Mouse (Mus musculus) erythroid progenitor cell, adult 5-6 weeks (primary cell): ENCODE data around the gene Hoxc5. TPM values are rescaled to one million over a fixed set of nuclear protein-coding genes. Genes with fewer than 3 reads are reported as not detected.

Experiments used
- ATAC-seq: replicated peaks from 2 replicates; pipeline ENCODE4 v1.8.0; 2016; ENCODE audit warnings: moderate number of reproducible peaks, mild to moderate bottlenecking, moderate TSS enrichment, inconsistent platforms; ENCODE audit not compliant: poor library complexity, low FRiP score, severe bottlenecking
- total RNA-seq, 2 experiments: library from RNA; stranded (forward) in 1 of 2; stranded (reverse) in 1 of 2; fragments of 150-400 nt in 1 of 2; fragments of 186-747, 209-891 nt in 1 of 2; gene quantifications; 2 replicates each; pipeline versions ENCODE4 v1.2.3 to v1.2.4; 2015 to 2017; ENCODE audit warnings: low replicate concordance in 2 of 2

Gene Hoxc5
- total RNA-seq, 2 experiments from 2014 or later = not detected

- no peak for ATAC-seq
Observed at GRCm38 (mm10) chr15:102942739-102943467, 24.3 kb upstream of the Hoxc5 start.

DNA sequence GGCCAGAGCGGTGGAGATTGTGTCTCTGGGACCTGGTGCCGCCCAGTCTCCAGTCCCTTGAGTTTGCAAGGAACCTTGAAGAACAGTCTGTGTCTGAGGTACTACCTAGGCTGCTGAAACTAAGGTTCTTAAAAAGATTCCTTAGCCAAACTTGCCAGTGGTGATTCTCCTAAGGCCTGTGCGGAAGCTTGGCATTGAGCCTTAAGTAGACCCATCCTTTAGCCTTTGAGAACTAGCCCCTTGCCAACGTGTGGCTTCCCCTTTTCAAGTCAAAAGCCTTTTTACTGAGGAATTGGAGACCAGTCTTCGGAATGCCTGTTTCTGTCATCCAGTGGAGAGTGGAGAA is 23.8 kb upstream of the Hoxc5 start:
- no peak for ATAC-seq

GRCm38 (mm10) chr15:102945185-102946077 is 21.8 kb upstream of the Hoxc5 start:
- no peak for ATAC-seq

GRCm38 (mm10) chr15:102947276-102947675 is 20.0 kb upstream of the Hoxc5 start:
- ATAC-seq = no peak

DNA sequence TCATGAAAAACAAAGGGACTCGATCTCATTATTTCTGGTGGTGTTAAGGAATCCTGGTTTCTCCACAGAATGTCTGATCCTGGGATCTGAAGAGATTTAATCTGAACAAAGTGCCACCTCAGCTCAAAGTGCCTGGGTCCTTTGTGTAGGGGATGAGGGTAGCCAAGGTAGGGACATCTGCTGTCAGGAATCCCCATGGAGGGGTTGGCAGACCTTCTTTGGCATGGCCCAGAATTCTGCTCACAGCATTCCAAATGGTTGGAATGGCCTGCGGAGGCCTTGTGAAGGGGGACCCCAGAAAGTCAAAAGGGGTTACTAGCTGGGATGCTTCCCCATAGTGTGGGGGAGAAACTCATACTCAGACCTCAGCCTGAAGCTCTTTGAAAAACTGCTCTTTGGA is 18.4 kb upstream of the Hoxc5 start:
- no peak for ATAC-seq

GRCm38 (mm10) chr15:102949696-102950095 is 17.5 kb upstream of the Hoxc5 start:
- ATAC-seq = no peak

GRCm38 (mm10) chr15:102950877-102951276 is 16.4 kb upstream of the Hoxc5 start:
- no peak for ATAC-seq

DNA sequence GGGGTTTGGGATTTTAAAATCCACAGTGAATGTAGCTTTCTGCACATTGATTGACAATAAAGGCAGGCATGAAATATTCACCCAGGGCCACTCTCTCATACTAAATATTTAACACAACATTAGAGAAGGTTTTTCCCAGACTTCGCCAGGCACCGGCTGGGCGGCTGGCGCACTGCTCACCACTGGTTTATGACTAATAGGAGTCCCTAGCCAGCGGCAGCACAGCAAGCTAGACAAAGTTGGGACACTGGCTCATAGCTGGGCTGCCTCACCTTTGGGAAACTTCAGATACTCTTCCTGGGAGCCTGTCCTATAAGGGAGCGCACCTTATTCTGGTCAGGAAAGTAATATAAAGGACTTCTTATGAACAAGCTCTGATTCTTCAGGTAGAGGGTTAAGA is 13.7 kb upstream of the Hoxc5 start:
- ATAC-seq = no peak

GRCm38 (mm10) chr15:102954192-102955006 is 12.8 kb upstream of the Hoxc5 start, which contains the start of gene Hoxc11:
Hoxc11 (plus strand) TSS chr15:102954427.
- no peak for ATAC-seq

GRCm38 (mm10) chr15:102955007-102955382 is 12.2 kb upstream of the Hoxc5 start:
- ATAC-seq = no peak

DNA sequence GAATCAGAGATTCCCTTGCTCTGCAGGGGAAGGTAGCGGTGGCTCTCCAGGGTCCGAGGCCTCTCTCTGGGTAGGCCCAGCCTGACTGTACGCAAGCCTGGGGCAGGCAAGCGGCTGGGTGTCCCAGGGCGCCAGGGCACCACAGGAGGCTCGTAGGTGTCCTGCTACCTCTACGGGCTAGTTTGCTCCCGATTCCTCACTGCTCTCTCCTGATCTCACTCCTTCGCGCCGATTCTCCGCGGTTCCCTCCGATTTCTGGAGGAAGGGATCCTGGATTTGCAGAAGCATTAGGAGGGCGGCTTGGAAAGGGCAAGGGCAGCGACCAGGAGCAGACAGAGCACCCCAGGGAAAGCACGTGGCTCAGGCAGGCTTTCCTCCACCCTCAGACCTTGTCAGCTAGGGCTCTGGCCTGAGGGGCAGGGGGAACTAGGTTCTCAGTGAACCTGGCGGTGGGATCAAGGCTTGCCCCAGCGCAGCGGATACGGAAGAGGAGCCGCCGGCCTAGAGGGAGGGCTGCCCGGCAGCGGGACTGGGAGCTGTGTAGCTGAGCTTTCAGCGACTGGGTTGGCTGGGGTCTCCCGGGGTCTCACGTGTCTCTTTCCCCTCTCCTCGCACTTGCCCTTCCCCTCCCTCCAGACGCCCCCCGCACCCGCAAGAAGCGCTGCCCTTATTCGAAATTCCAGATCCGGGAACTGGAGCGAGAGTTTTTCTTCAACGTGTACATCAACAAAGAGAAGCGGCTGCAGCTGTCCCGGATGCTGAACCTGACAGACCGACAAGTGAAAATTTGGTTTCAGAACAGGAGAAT is 11.2 kb upstream of the Hoxc5 start:
- ATAC-seq = no peak

- ATAC-seq = no peak
Observed at GRCm38 (mm10) chr15:102956906-102957305, 10.3 kb upstream of the Hoxc5 start.

DNA sequence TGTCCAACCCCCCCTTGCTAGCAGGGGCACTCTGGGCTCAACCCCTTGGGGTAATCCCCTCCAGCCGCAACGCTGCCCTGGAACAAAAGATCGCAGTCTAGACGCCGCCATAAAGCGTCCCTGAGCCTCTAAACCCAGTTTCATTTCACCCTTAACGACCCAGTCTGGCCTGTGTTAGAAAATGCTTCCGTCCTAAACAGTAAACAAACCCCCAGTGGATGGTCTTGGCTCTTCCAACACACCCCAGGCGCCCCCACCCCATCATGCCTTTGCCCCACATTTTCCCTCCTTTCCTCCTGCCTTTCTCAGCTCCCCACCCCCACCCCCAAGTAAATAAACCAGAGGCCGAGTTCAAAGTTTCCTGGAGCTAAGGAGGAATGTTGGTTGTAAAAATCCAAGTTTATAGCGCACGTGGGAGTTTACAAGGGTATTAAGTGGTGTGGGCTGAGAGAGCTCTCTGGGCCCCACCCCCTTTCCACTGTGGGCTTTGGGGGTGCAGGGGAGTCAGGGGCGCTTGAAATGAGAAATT is 7.5 kb upstream of the Hoxc5 start:
- ATAC-seq = no peak

- no peak for ATAC-seq
Observed at GRCm38 (mm10) chr15:102961728-102962127, 5.5 kb upstream of the Hoxc5 start.

DNA sequence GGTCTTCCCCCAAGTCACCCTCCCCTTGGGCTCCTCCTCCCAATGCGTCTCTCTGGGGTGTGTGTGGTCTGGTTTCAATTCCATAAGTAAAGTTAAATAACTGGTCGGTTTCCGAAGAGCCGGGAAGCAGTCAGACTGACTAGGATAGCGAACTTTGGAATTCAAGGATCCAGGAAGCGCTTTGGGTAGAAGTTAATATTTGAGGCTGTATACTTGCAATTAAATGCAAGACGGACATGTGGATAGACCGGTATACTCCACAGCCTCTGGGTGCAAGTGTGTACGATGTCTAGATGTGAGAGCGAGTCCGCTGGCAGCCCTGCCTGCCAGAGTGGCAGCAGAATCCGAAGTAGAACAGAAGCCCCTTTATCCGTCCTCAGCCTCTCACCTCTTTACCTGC is 4.8 kb upstream of the Hoxc5 start:
- ATAC-seq = no peak

- ATAC-seq = no peak
Observed at GRCm38 (mm10) chr15:102963259-102963658, 4.0 kb upstream of the Hoxc5 start.

DNA sequence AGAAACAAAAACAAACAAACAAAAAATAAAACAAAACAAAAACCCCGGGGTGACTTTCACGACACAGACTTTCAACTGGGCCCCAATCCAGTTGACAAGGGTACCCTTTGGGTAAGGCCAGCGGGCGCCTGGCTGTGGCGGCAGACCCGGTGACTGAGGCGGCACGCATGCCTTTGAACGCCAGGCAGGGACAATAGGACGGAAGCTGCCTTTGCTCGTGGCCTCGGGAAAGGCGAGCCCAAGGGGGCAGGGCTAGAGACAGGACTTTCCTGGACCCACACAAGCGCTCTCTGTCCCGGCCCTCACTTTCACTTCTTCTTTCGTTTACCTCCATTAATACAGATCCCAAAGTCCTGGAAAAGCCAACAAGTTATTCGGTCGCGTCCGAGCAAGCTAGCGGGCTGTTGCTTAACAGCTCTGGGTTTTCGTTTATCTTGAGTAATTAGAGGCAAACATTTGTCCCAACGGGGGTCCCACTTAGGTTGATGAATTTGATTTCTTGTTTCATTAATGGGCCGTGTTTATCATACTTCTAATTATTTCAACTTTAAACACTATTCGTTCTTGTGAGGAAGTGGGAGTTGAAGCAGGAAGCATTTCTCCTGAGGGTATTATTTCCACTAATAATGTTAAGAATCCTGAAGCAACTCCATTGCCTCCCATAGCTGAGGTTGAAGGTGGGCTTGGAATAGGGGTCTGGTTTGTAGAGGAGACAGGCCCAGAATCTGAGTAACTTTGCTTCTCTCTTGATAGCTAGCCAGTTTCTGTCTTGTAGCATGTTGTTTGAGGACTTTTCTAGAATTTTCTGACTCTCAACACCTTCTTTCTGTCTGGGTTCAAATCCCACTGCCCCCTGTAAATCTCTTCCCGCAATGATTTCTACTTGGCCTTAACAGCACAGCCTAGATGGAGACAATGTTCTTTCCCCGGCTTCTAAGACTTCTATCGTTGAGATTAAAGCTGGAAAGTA is 3.3 kb upstream of the Hoxc5 start:
- no peak for ATAC-seq
